24 mouse cellular contexts compared by ENCODE assay signal in genomic region chr14:40703451-40703850, GRCm38 (mm10).
DNase-seq lines count a peak whose midpoint lies in the region; ATAC-seq and TF ChIP-seq lines count a peak whose summit lies in the region.
"Had no signal": no experiment of that assay in that cellular context is flagged by ENCODE, and none has a peak within 500 bp of the region (broad histone marks: within the 10 kb centered on the region; RNA-seq: fewer than 3 reads in every experiment).

No protein-coding gene starts in this region.

- no peak for TF ChIP-seq POLR2A in lung, adult 2 months (IDR thresholded peaks at IDR 0.05; ENCODE audit: borderline replicate concordance, extremely low read depth, low read depth, low read length)

- no peak overlapping the region for H3K27ac ChIP-seq in forebrain, postnatal 0 days (ENCODE audit: low read depth, low read length)
- no peak overlapping the region for H3K27ac ChIP-seq in forebrain, embryonic 10.5 days
- H3K27ac ChIP-seq: embryonic facial prominence, embryonic 13.5 days; gastrocnemius, adult 2 months; heart, embryonic 10.5 days; limb, embryonic 13.5 days; liver, embryonic 12.5 days; lung, embryonic 15.5 days; midbrain, embryonic 15.5 days; neural tube, embryonic 13.5 days; stomach, embryonic 15.5 days had no signal

- TF ChIP-seq CTCF in forebrain, postnatal 0 days (IDR thresholded peaks at IDR 0.05; ENCODE audit: low read depth) = no peak
- no peak for TF ChIP-seq CTCF in lung, adult 2 months (IDR thresholded peaks at IDR 0.05; ENCODE audit: insufficient read depth, low read length)

- H3K9ac ChIP-seq in forebrain, postnatal 0 days = no peak overlapping the region
- H3K9ac ChIP-seq: embryonic facial prominence, embryonic 13.5 days; limb, embryonic 13.5 days; liver, embryonic 12.5 days; lung, embryonic 15.5 days; midbrain, embryonic 15.5 days; neural tube, embryonic 13.5 days; stomach, embryonic 15.5 days had no signal

- DNase-seq in forebrain, postnatal 0 days = peak; percentile 20
- DNase-seq in forebrain, embryonic 10.5 days (ENCODE audit: extremely low spot score, low spot score) = no peak
- peak; percentile 0 for DNase-seq in lung, postnatal 14 days
- no peak for DNase-seq in lung, adult 2 months
- peak; percentile 11 for DNase-seq in layer of hippocampus, adult 9-10 months (ENCODE audit: low spot score)
- peak; percentile 7 for DNase-seq in lung, postnatal 25 days (ENCODE audit: low spot score)
- DNase-seq in adrenal gland, postnatal 4 days (ENCODE audit: low spot score in 2 of 2) = no peak
- no peak for DNase-seq in cerebellum, postnatal 4 days (ENCODE audit: low spot score in 2 of 2)
- DNase-seq: adrenal gland, adult 8-10 months; gastrocnemius, adult 2 months; kidney, adult 18-20 months; kidney, postnatal 4 days; thymus, postnatal 25 days had no signal

- H3K4me2 ChIP-seq in forebrain, postnatal 0 days (ENCODE audit: low read depth) = no peak overlapping the region
- H3K4me2 ChIP-seq: embryonic facial prominence, embryonic 13.5 days; limb, embryonic 13.5 days; liver, embryonic 12.5 days; lung, embryonic 15.5 days; midbrain, embryonic 15.5 days; neural tube, embryonic 13.5 days; stomach, embryonic 15.5 days had no signal

- no peak overlapping the region for H3K4me3 ChIP-seq in forebrain, postnatal 0 days (ENCODE audit: low read depth, low read length)
- H3K4me3 ChIP-seq in forebrain, embryonic 10.5 days = no peak overlapping the region
- no peak overlapping the region for H3K4me3 ChIP-seq in lung, adult 2 months (replicated peaks; ENCODE audit: extremely low read depth, low read depth, low read length)
- H3K4me3 ChIP-seq: embryonic facial prominence, embryonic 13.5 days; erythroblast, embryonic 14.5 days; gastrocnemius, adult 2 months; heart, embryonic 10.5 days; limb, embryonic 13.5 days; liver, embryonic 12.5 days; lung, embryonic 15.5 days; midbrain, embryonic 15.5 days; myocyte; neural tube, embryonic 13.5 days; stomach, embryonic 15.5 days had no signal

- no peaks in the 10 kb centered on the region for H3K36me3 ChIP-seq in forebrain, postnatal 0 days (ENCODE audit: insufficient read depth)
- H3K36me3 ChIP-seq in forebrain, embryonic 10.5 days (replicated peaks) = no peaks in the 10 kb centered on the region
- H3K36me3 ChIP-seq: embryonic facial prominence, embryonic 13.5 days; heart, embryonic 10.5 days; limb, embryonic 13.5 days; liver, embryonic 12.5 days; lung, embryonic 15.5 days; midbrain, embryonic 15.5 days; neural tube, embryonic 13.5 days; stomach, embryonic 15.5 days had no signal

- H3K27me3 ChIP-seq in forebrain, postnatal 0 days (ENCODE audit: insufficient read depth, low read length) = no peaks in the 10 kb centered on the region
- H3K27me3 ChIP-seq in forebrain, embryonic 10.5 days (ENCODE audit: poor library complexity, severe bottlenecking) = no peaks in the 10 kb centered on the region
- H3K27me3 ChIP-seq: embryonic facial prominence, embryonic 13.5 days; limb, embryonic 13.5 days; liver, embryonic 12.5 days; lung, embryonic 15.5 days; midbrain, embryonic 15.5 days; neural tube, embryonic 13.5 days; stomach, embryonic 15.5 days had no signal

- ATAC-seq in forebrain, postnatal 0 days = no peak
- ATAC-seq: activated CD4-positive, CD25-positive, alpha-beta regulatory T cell, adult 4 months; liver, embryonic 12.5 days; midbrain, embryonic 15.5 days had no signal

- 47% methylated on average over 7 of the region's 7 CpGs for WGBS in forebrain, postnatal 0 days
- 71% methylated on average over 7 of the region's 7 CpGs for WGBS in forebrain, embryonic 10.5 days
- WGBS in lung, adult 2 months = 48% methylated on average over 7 of the region's 7 CpGs

- H3K9me3 ChIP-seq in forebrain, postnatal 0 days (ENCODE audit: low read length) = no peaks in the 10 kb centered on the region
- H3K9me3 ChIP-seq in forebrain, embryonic 10.5 days = no peaks in the 10 kb centered on the region; the same call in 1 of the 2 replicates
- H3K9me3 ChIP-seq: embryonic facial prominence, embryonic 13.5 days; heart, embryonic 10.5 days; limb, embryonic 13.5 days; liver, embryonic 12.5 days; lung, embryonic 15.5 days; midbrain, embryonic 15.5 days; neural tube, embryonic 13.5 days; stomach, embryonic 15.5 days had no signal

- no peaks in the 10 kb centered on the region for H3K4me1 ChIP-seq in forebrain, postnatal 0 days (ENCODE audit: insufficient read depth)
- H3K4me1 ChIP-seq in forebrain, embryonic 10.5 days = no peaks in the 10 kb centered on the region
- H3K4me1 ChIP-seq in lung, adult 2 months (ENCODE audit: control insufficient read depth, insufficient read depth, low read length) = no peaks in the 10 kb centered on the region
- H3K4me1 ChIP-seq: embryonic facial prominence, embryonic 13.5 days; heart, embryonic 10.5 days; limb, embryonic 13.5 days; liver, embryonic 12.5 days; lung, embryonic 15.5 days; midbrain, embryonic 15.5 days; neural tube, embryonic 13.5 days; stomach, embryonic 15.5 days had no signal

Comparison
In these comparisons a context has a peak if more than half of its experiments do, and no peak if none do; other contexts are left out.
1. DNase-seq: peak in forebrain, postnatal 0 days (single experiment), lung, postnatal 14 days (single experiment), layer of hippocampus, adult 9-10 months (single experiment) and lung, postnatal 25 days (single experiment); none in forebrain, embryonic 10.5 days (single experiment), lung, adult 2 months (single experiment), adrenal gland, postnatal 4 days (0 of 2) and cerebellum, postnatal 4 days (0 of 2).